Mouse (Mus musculus) lung, embryonic 14.5 days (tissue): Measurements from ENCODE around the gene Adamts2. TPM values are rescaled to one million over a fixed set of nuclear protein-coding genes. Genes with fewer than 3 reads are reported as not detected.
A peak's percentile ranks its signal among the peaks of the same experiment; 100 is the strongest.

Experiments used
- ATAC-seq: fragments of 200-750 bp; cut with Nextera tagmentation; 2 replicates; pipeline ENCODE4 v1.8.0; 2017; ENCODE audit warnings: mild to moderate bottlenecking, moderate TSS enrichment, moderate library complexity; ENCODE audit not compliant: insufficient read depth
- DNase-seq: peaks from one replicate; pipeline ENCODE4 v3.0.0-alpha.2; 2015
- H3K27ac ChIP-seq: fragments of 300-500 bp; sonication (generic); 2 replicates; pipeline ENCODE4 v1.5.1; 2014; ENCODE audit warnings: low read depth, mild to moderate bottlenecking, moderate library complexity
- H3K27me3 ChIP-seq: fragments of 300-500 bp; sonication (generic); 2 replicates; pipeline ENCODE4 v1.6.1; 2014; ENCODE audit warnings: low read length, control low read depth; ENCODE audit not compliant: insufficient read depth
- H3K36me3 ChIP-seq: fragments of 300-500 bp; sonication (generic); 2 replicates; pipeline ENCODE4 v1.6.1; 2014; ENCODE audit warnings: control low read depth; ENCODE audit not compliant: insufficient read depth
- H3K4me1 ChIP-seq: fragments of 300-500 bp; sonication (generic); 2 replicates; pipeline ENCODE4 v1.6.1; 2014; ENCODE audit warnings: antibody characterized with exemption, control low read depth; ENCODE audit not compliant: insufficient read depth
- H3K4me2 ChIP-seq: fragments of 300-500 bp; sonication (generic); 2 replicates; pipeline ENCODE4 v1.6.1; 2014; ENCODE audit warnings: mild to moderate bottlenecking
- H3K4me3 ChIP-seq: fragments of 300-500 bp; sonication (generic); 2 replicates; pipeline ENCODE4 v1.5.1; 2014; ENCODE audit warnings: low read depth, low read length
- H3K9ac ChIP-seq: fragments of 300-500 bp; sonication (generic); 2 replicates; pipeline ENCODE4 v1.6.1; 2014
- H3K9me3 ChIP-seq: fragments of 300-500 bp; sonication (generic); 2 replicates; pipeline ENCODE4 v1.6.1; 2016; ENCODE audit warnings: low read depth, low read length, control low read depth
- CTCF ChIP-seq: IDR thresholded peaks from 2 replicates; pipeline ENCODE4 v1.5.1; 2016; ENCODE audit warnings: antibody characterized with exemption, low read depth
- WGBS: fragments of 180-500 bp; shearing (Covaris S2); extraction: QIAGEN DNeasy Blood & Tissue Kit; methylation state at CpG from one replicate; pipeline ENCODE4 v1.1.7; 2014; 5-methylcytosine and 5-hydroxymethylcytosine counted together
- polyA plus RNA-seq: library from polyadenylated mRNA; unstranded; fragments of >200 nt; fragmentation: Nextera tagmentation; extraction: Ambion mirVana; gene quantifications from 2 replicates; pipeline ENCODE4 v1.2.1, GENCODE M21; 2014

Gene Adamts2
- polyA plus RNA-seq, 1 experiment from 2014 or later = 10.9 TPM

- no peak for ATAC-seq
- Histone ChIP-seq H3K36me3 (no peaks in the 10 kb centered on the region), H3K9me3 (no peaks in the 10 kb centered on the region), H3K9ac (no peak overlapping the region), H3K4me2 (no peak overlapping the region), H3K4me1 (peaks cover 1% of the 10 kb centered on the region; the same call in 1 of the 2 replicates), H3K27ac (no peak overlapping the region), H3K4me3 (no peak overlapping the region), H3K27me3 (no peaks in the 10 kb centered on the region)
- whole genome bisulfite sequencing = 62% methylated on average over 5 of the region's 5 CpGs
- no peak for DNase-seq
- no peak for TF ChIP-seq CTCF
Measured at GRCm38 (mm10) chr11:50726035-50726434, 124.2 kb downstream of the Adamts2 start.

GRCm38 (mm10) chr11:50733146-50733545, 131.3 kb downstream of the Adamts2 start:
- no peak overlapping the region for H3K27ac ChIP-seq
- no peak overlapping the region for H3K9ac ChIP-seq
- 30% methylated on average over 3 of the region's 3 CpGs for WGBS
- TF ChIP-seq CTCF = no peak
- H3K4me1 ChIP-seq = no peaks in the 10 kb centered on the region
- no peak for DNase-seq
- H3K9me3 ChIP-seq = no peaks in the 10 kb centered on the region
- H3K27me3 ChIP-seq = no peaks in the 10 kb centered on the region
- no peak for ATAC-seq
- H3K36me3 ChIP-seq = no peaks in the 10 kb centered on the region
- no peak overlapping the region for H3K4me3 ChIP-seq
- no peak overlapping the region for H3K4me2 ChIP-seq

- 60% methylated on average over 4 of the region's 4 CpGs for WGBS
- H3K4me1 ChIP-seq = no peaks in the 10 kb centered on the region
- TF ChIP-seq CTCF = 0 out of 2 replicates have a peak, but pooled peaks have one; percentile 15
- no peaks in the 10 kb centered on the region for H3K27me3 ChIP-seq
- H3K4me3 ChIP-seq = no peak overlapping the region
- DNase-seq (no peak), ATAC-seq (no peak)
- no peaks in the 10 kb centered on the region for H3K36me3 ChIP-seq
- H3K4me2 ChIP-seq = no peak overlapping the region
- no peak overlapping the region for H3K9ac ChIP-seq
- H3K9me3 ChIP-seq = no peaks in the 10 kb centered on the region
- H3K27ac ChIP-seq = no peak overlapping the region
Measured at GRCm38 (mm10) chr11:50734129-50734528, 132.2 kb downstream of the Adamts2 start.

- no peaks in the 10 kb centered on the region for H3K27me3 ChIP-seq
- H3K9ac ChIP-seq = no peak overlapping the region
- no peaks in the 10 kb centered on the region for H3K4me1 ChIP-seq
- DNase-seq (no peak), ATAC-seq (no peak)
- no peak for TF ChIP-seq CTCF
- no peak overlapping the region for H3K4me2 ChIP-seq
- no peaks in the 10 kb centered on the region for H3K36me3 ChIP-seq
- no peak overlapping the region for H3K4me3 ChIP-seq
- no peaks in the 10 kb centered on the region for H3K9me3 ChIP-seq
- no peak overlapping the region for H3K27ac ChIP-seq
- WGBS = 88% methylated on average over 1 of the region's 1 CpGs
Measured at GRCm38 (mm10) chr11:50736548-50736947, 134.7 kb downstream of the Adamts2 start.

- H3K4me3 ChIP-seq = no peak overlapping the region
- no peaks in the 10 kb centered on the region for H3K36me3 ChIP-seq
- no peaks in the 10 kb centered on the region for H3K27me3 ChIP-seq
- no peak overlapping the region for H3K9ac ChIP-seq
- DNase-seq (no peak), ATAC-seq (no peak)
- H3K27ac ChIP-seq = no peak overlapping the region
- no peak for TF ChIP-seq CTCF
- no peaks in the 10 kb centered on the region for H3K4me1 ChIP-seq
- no peak overlapping the region for H3K4me2 ChIP-seq
- H3K9me3 ChIP-seq = no peaks in the 10 kb centered on the region
- WGBS = 88% methylated on average over 1 of the region's 1 CpGs
Measured at GRCm38 (mm10) chr11:50738436-50738835, 136.6 kb downstream of the Adamts2 start.

- Histone ChIP-seq H3K36me3 (no peaks in the 10 kb centered on the region), H3K9me3 (no peaks in the 10 kb centered on the region), H3K9ac (no peak overlapping the region), H3K4me3 (no peak overlapping the region), H3K27ac (no peak overlapping the region), H3K4me1 (no peaks in the 10 kb centered on the region), H3K27me3 (no peaks in the 10 kb centered on the region), H3K4me2 (no peak overlapping the region)
- TF ChIP-seq CTCF = no peak
- DNase-seq = no peak
- no peak for ATAC-seq
- WGBS = 12% methylated on average over 10 of the region's 10 CpGs
Measured at GRCm38 (mm10) chr11:50739453-50739852, 137.6 kb downstream of the Adamts2 start.

- H3K4me3 ChIP-seq = no peak overlapping the region
- H3K9ac ChIP-seq = no peak overlapping the region
- no peak overlapping the region for H3K4me2 ChIP-seq
- ATAC-seq (no peak), DNase-seq (no peak)
- no peak for TF ChIP-seq CTCF
- no peaks in the 10 kb centered on the region for H3K27me3 ChIP-seq
- H3K9me3 ChIP-seq = no peaks in the 10 kb centered on the region
- H3K36me3 ChIP-seq = no peaks in the 10 kb centered on the region
- 0 out of 2 replicates have a peak, but pooled peaks cover 2% of the 10 kb centered on the region for H3K4me1 ChIP-seq
- 72% methylated on average over 1 of the region's 1 CpGs for WGBS
- H3K27ac ChIP-seq = no peak overlapping the region
Measured at GRCm38 (mm10) chr11:50742146-50742545, 140.3 kb downstream of the Adamts2 start.

GRCm38 (mm10) chr11:50744971-50745370, 143.1 kb downstream of the Adamts2 start:
- no peak overlapping the region for H3K4me3 ChIP-seq
- H3K27ac ChIP-seq = peak overlapping the region; percentile 46; the same call in 1 of the 2 replicates
- TF ChIP-seq CTCF = no peak
- no peaks in the 10 kb centered on the region for H3K9me3 ChIP-seq
- 0 out of 2 replicates have a peak, but pooled peaks cover 2% of the 10 kb centered on the region for H3K4me1 ChIP-seq
- DNase-seq (peak; percentile 70), ATAC-seq (peak; percentile 38; the same call in 1 of the 2 replicates)
- H3K27me3 ChIP-seq = no peaks in the 10 kb centered on the region
- no peak overlapping the region for H3K4me2 ChIP-seq
- H3K36me3 ChIP-seq = no peaks in the 10 kb centered on the region
- H3K9ac ChIP-seq = no peak overlapping the region
- 43% methylated on average over 6 of the region's 6 CpGs for WGBS
